Mouse (Mus musculus) liver, embryonic 14.5 days (tissue): ENCODE measurements around the gene Cyb5r3. TPM values are rescaled to one million over a fixed set of nuclear protein-coding genes. Genes with fewer than 3 reads are reported as not detected.
"Not testable (repeated sequence)": the region's sequence is repeated elsewhere in the genome, so short reads cannot be mapped to it uniquely, and the experiment has no call there.

ENCODE experiments used
- ATAC-seq: fragments of 200-750 bp; cut with Nextera tagmentation; 2 replicates; pipeline ENCODE4 v1.8.0; 2017; ENCODE audit warnings: moderate number of reproducible peaks, mild to moderate bottlenecking, moderate library complexity; ENCODE audit not compliant: insufficient read depth
- DNase-seq, 3 experiments: peaks; one replicate each; pipeline ENCODE4 v3.0.0-alpha.2; 2012 to 2013; ENCODE audit warnings: low read depth in 3 of 3, low spot score in 3 of 3
- H3K27ac ChIP-seq: fragments of 300-500 bp; sonication (generic); 2 replicates; pipeline ENCODE4 v1.5.1; 2014; ENCODE audit warnings: moderate library complexity, mild to moderate bottlenecking, control low read depth, inconsistent platforms
- H3K27me3 ChIP-seq: fragments of 300-500 bp; sonication (generic); 2 replicates; pipeline ENCODE4 v1.6.1; 2014; ENCODE audit warnings: mild to moderate bottlenecking, low read length, moderate library complexity; ENCODE audit not compliant: control insufficient read depth, insufficient read depth
- H3K36me3 ChIP-seq: fragments of 300-500 bp; sonication (generic); replicated peaks from 2 replicates; pipeline ENCODE4 v1.6.1; 2014; ENCODE audit warnings: low read depth; ENCODE audit not compliant: control insufficient read depth, insufficient read depth
- H3K4me1 ChIP-seq, 2 experiments: fragments of 200-500 bp in 1 of 2; fragments of 300-500 bp in 1 of 2; sonication (generic) in 1 of 2; replicated peaks; 2 replicates each; pipeline ENCODE4 v1.6.1; 2012 to 2014; ENCODE audit warnings: antibody characterized with exemption in 1 of 2, inconsistent platforms in 1 of 2, low read length in 1 of 2; ENCODE audit not compliant: control insufficient read depth in 2 of 2, insufficient read depth in 2 of 2
- H3K4me2 ChIP-seq: fragments of 300-500 bp; sonication (generic); 2 replicates; pipeline ENCODE4 v1.6.1; 2014; ENCODE audit warnings: low read depth, mild to moderate bottlenecking, control low read depth, moderate library complexity
- H3K4me3 ChIP-seq, 2 experiments: fragments of 200-500 bp in 1 of 2; fragments of 300-500 bp in 1 of 2; sonication (generic) in 1 of 2; 2 replicates each; pipeline ENCODE4 v1.5.1; 2012 to 2014; ENCODE audit warnings: low read depth in 2 of 2, low read length in 2 of 2, mild to moderate bottlenecking in 2 of 2, control low read depth in 1 of 2, inconsistent platforms in 1 of 2, moderate library complexity in 1 of 2; ENCODE audit not compliant: insufficient read depth in 1 of 2
- H3K9ac ChIP-seq: fragments of 300-500 bp; sonication (generic); replicated peaks from 2 replicates; pipeline ENCODE4 v1.6.1; 2014; ENCODE audit warnings: mild to moderate bottlenecking, control low read depth, moderate library complexity
- H3K9me3 ChIP-seq: fragments of 300-500 bp; sonication (generic); 2 replicates; pipeline ENCODE4 v1.6.1; 2016; ENCODE audit warnings: low read length, mixed read lengths; ENCODE audit not compliant: control insufficient read depth
- CTCF ChIP-seq: IDR thresholded peaks from 2 replicates; pipeline ENCODE4 v1.5.1; 2016; ENCODE audit warnings: antibody characterized with exemption, low read depth, control low read depth
- EP300 ChIP-seq: IDR thresholded peaks from 2 replicates; pipeline ENCODE4 v1.6.1; 2016; ENCODE audit warnings: antibody characterized with exemption, low read depth
- WGBS: fragments of 180-500 bp; shearing (Covaris S2); extraction: QIAGEN DNeasy Blood & Tissue Kit; methylation state at CpG from one replicate; pipeline ENCODE4 v1.1.7; 2014; ENCODE audit not compliant: insufficient replicate concordance; 5-methylcytosine and 5-hydroxymethylcytosine counted together
- polyA plus RNA-seq, 2 experiments: library from polyadenylated mRNA; depleted of rRNA in 1 of 2; stranded (reverse) in 1 of 2; unstranded in 1 of 2; fragments of >200 nt; fragmentation: Nextera tagmentation in 1 of 2; extraction: Ambion mirVana in 1 of 2; gene quantifications; 2 replicates each; pipeline versions ENCODE4 v1.2.1 to v1.2.3; 2012 to 2014

The Cyb5r3 gene
- polyA plus RNA-seq, 2 experiments: 88.8 to 103 TPM

GRCm38 (mm10) chr15:83135654-83136053 lies 36.7 kb downstream of the Cyb5r3 start:
- Histone ChIP-seq H3K9ac (no peak overlapping the region), H3K27me3 (no peaks in the 10 kb centered on the region), H3K4me3 (no peak overlapping the region), H3K36me3 (peaks cover 68% of the 10 kb centered on the region), H3K4me2 (no peak overlapping the region), H3K27ac (no peak overlapping the region), H3K9me3 (no peaks in the 10 kb centered on the region), H3K4me1 (no peaks in the 10 kb centered on the region)
- WGBS: 45% methylated on average over 2 of the region's 2 CpGs
- DNase-seq: no peak
- no peak for TF ChIP-seq CTCF
- no peak for TF ChIP-seq EP300
- no peak for ATAC-seq

- no peaks in the 10 kb centered on the region for H3K9me3 ChIP-seq
- H3K4me2 ChIP-seq: no peak overlapping the region
- 88% methylated on average over 6 of the region's 6 CpGs for WGBS
- no peak overlapping the region for H3K9ac ChIP-seq
- DNase-seq (no peak), ATAC-seq (no peak)
- peaks cover 78% of the 10 kb centered on the region for H3K36me3 ChIP-seq
- no peak overlapping the region for H3K27ac ChIP-seq
- H3K4me1 ChIP-seq: no peaks in the 10 kb centered on the region
- no peaks in the 10 kb centered on the region for H3K27me3 ChIP-seq
- H3K4me3 ChIP-seq: no peak overlapping the region
- TF ChIP-seq EP300: no peak
- no peak for TF ChIP-seq CTCF
Measured at GRCm38 (mm10) chr15:83134671-83135070, 37.7 kb downstream of the Cyb5r3 start.

GRCm38 (mm10) chr15:83129530-83130231 lies 42.7 kb downstream of the Cyb5r3 start:
- peaks cover 77% of the 10 kb centered on the region for H3K36me3 ChIP-seq

GRCm38 (mm10) chr15:83127037-83127436 lies 45.4 kb downstream of the Cyb5r3 start:
- peaks cover 60% of the 10 kb centered on the region for H3K36me3 ChIP-seq
- 85% methylated on average over 3 of the region's 3 CpGs for WGBS
- H3K4me1 ChIP-seq, H3K27me3 ChIP-seq, H3K4me2 ChIP-seq, H3K9ac ChIP-seq, H3K9me3 ChIP-seq, H3K27ac ChIP-seq, H3K4me3 ChIP-seq, DNase-seq, ATAC-seq: not testable (repeated sequence)

More at GRCm38 (mm10) chr15:83129530-83130231, 42.7 kb downstream of the Cyb5r3 start:
- H3K9ac ChIP-seq: no peak overlapping the region
- no peaks in the 10 kb centered on the region for H3K4me1 ChIP-seq
- WGBS: 87% methylated on average over 7 of the region's 7 CpGs
- H3K27ac ChIP-seq: no peak overlapping the region
- no peaks in the 10 kb centered on the region for H3K9me3 ChIP-seq
- H3K4me2 ChIP-seq: no peak overlapping the region
- H3K27me3 ChIP-seq: no peaks in the 10 kb centered on the region
- no peak for DNase-seq
- no peak for TF ChIP-seq CTCF
- no peak for TF ChIP-seq EP300
- no peak overlapping the region for H3K4me3 ChIP-seq
- no peak for ATAC-seq

GRCm38 (mm10) chr15:83126582-83126981 lies 45.8 kb downstream of the Cyb5r3 start:
- Histone ChIP-seq H3K9ac (no peak overlapping the region), H3K4me3 (no peak overlapping the region), H3K4me2 (no peak overlapping the region), H3K9me3 (no peaks in the 10 kb centered on the region), H3K27me3 (no peaks in the 10 kb centered on the region), H3K4me1 (peaks cover 2% of the 10 kb centered on the region in 2 experiments; a peak in 2 of 4 replicates), H3K27ac (no peak overlapping the region), H3K36me3 (peaks cover 56% of the 10 kb centered on the region)
- ATAC-seq (no peak), DNase-seq (no peak)
- WGBS: 85% methylated on average over 9 of the region's 9 CpGs
- TF ChIP-seq CTCF (no peak), EP300 (no peak)
